In genomic region chr9:113687461-113687860, GRCm38 (mm10) we compare ENCODE assay signal across 13 mouse cellular contexts. TPM values are rescaled to one million over a fixed set of nuclear protein-coding genes. Genes with fewer than 3 reads are reported as not detected.
A peak's percentile ranks its signal among the peaks of the same experiment; 100 is the strongest.
DNase-seq lines count a peak whose midpoint lies in the region.
"Had no signal": no experiment of that assay in that cellular context is flagged by ENCODE, and none has a peak within 500 bp of the region (broad histone marks: within the 10 kb centered on the region; RNA-seq: fewer than 3 reads in every experiment).

No protein-coding gene starts in this region.

- DNase-seq in adrenal gland, adult 2 months, result peak; percentile 56
- no peak for DNase-seq in adrenal gland, postnatal 4 days (ENCODE audit: low spot score in 2 of 2)
- peak; percentile 31 for DNase-seq in ovary, adult 18-20 months (ENCODE audit: low spot score)
- DNase-seq in ovary, postnatal 14 days (ENCODE audit: low spot score), result no peak
- DNase-seq in adrenal gland, postnatal 25 days, result peak; percentile 25
- no peak for DNase-seq in kidney, adult 18-20 months
- DNase-seq in cerebellum, adult 8-10 months, result no peak
- DNase-seq: B cell, adult 2 months; cerebellum, adult 18-20 months; cerebellum, adult 9-11 months; cerebellum, postnatal 25 days; gastrocnemius, postnatal 25 days; heart, adult 2 months had no signal

RNA-seq across cellular contexts. Expression of gene Pdcd6ip, which starts 20.6 kb away (rescaled TPM):
- total RNA-seq in adrenal gland, adult 2 months (2021), result 100 to 1,000 TPM; 159 to 172 TPM
- 336 and 349 TPM in 2 replicates for polyA plus RNA-seq in adrenal gland, adult 2 months (2012; rRNA removed)
- total RNA-seq in adrenal gland, postnatal 4 days (2021), result 100 to 1,000 TPM; 126 to 142 TPM
- 187 and 196 TPM in 2 replicates for total RNA-seq in adrenal gland, postnatal 25 days (2021)

RNA-seq across cellular contexts. Expression of gene Clasp2, which starts 53.8 kb away (rescaled TPM):
- total RNA-seq in adrenal gland, adult 2 months (2021), result 100 to 1,000 TPM; 110 to 159 TPM
- polyA plus RNA-seq in adrenal gland, adult 2 months (2012; rRNA removed), result 14.3 and 16.0 TPM in 2 replicates
- total RNA-seq in adrenal gland, postnatal 4 days (2021), result 10 to 100 TPM; 95.4 TPM
- 123 and 133 TPM in 2 replicates for total RNA-seq in adrenal gland, postnatal 25 days (2021)

Comparison
In these comparisons a context has a peak if more than half of its experiments do, and no peak if none do; other contexts are left out.
1. DNase-seq: peak in adrenal gland, adult 2 months (single experiment), ovary, adult 18-20 months (single experiment) and adrenal gland, postnatal 25 days (single experiment); none in adrenal gland, postnatal 4 days (0 of 2), ovary, postnatal 14 days (single experiment), kidney, adult 18-20 months (single experiment) and cerebellum, adult 8-10 months (single experiment).